Comparison of ENCODE assay signal across 8 mouse cellular contexts in genomic region chr4:59437990-59438854, GRCm38 (mm10). TPM values are rescaled to one million over a fixed set of nuclear protein-coding genes. Genes with fewer than 3 reads are reported as not detected.
A peak's percentile ranks its signal among the peaks of the same experiment; 100 is the strongest.
DNase-seq lines count a peak whose midpoint lies in the region; ATAC-seq and TF ChIP-seq lines count a peak whose summit lies in the region.

Gene Susd1 (minus strand): TSS chr4:59438633.

- H3K79me2 ChIP-seq in heart, adult 2 months (replicated peaks; ENCODE audit: control insufficient read depth, insufficient read depth, low read length): no peaks in the 10 kb centered on the region

- H3K9me3 ChIP-seq in embryonic facial prominence, embryonic 11.5 days (replicated peaks; ENCODE audit: control insufficient read depth, low read length): no peaks in the 10 kb centered on the region
- H3K9me3 ChIP-seq in limb, embryonic 13.5 days: peaks cover 5% of the 10 kb centered on the region; the same call in 1 of the 2 replicates
- H3K9me3 ChIP-seq in midbrain, embryonic 13.5 days: no peaks in the 10 kb centered on the region

- no peaks in the 10 kb centered on the region for H3K36me3 ChIP-seq in embryonic facial prominence, embryonic 11.5 days (replicated peaks; ENCODE audit: control insufficient read depth, insufficient read depth, low read depth, low read length)
- H3K36me3 ChIP-seq in heart, adult 2 months (ENCODE audit: control insufficient read depth, insufficient read depth, low read length): no peaks in the 10 kb centered on the region
- no peaks in the 10 kb centered on the region for H3K36me3 ChIP-seq in limb, embryonic 13.5 days
- H3K36me3 ChIP-seq in midbrain, embryonic 13.5 days: no peaks in the 10 kb centered on the region

- H3K27ac ChIP-seq in embryonic facial prominence, embryonic 11.5 days (replicated peaks; ENCODE audit: low read depth, low read length): no peak within 1 kb of the TSS
- no peak within 1 kb of the TSS; the same call in 1 of the 2 replicates for H3K27ac ChIP-seq in heart, adult 2 months
- H3K27ac ChIP-seq in limb, embryonic 13.5 days: no peak within 1 kb of the TSS; the same call in 1 of the 2 replicates
- H3K27ac ChIP-seq in midbrain, embryonic 13.5 days: no peak within 1 kb of the TSS

- peak within 1 kb of the TSS; percentile 77 for H3K9ac ChIP-seq in embryonic facial prominence, embryonic 11.5 days (replicated peaks; ENCODE audit: low read length)
- peak within 1 kb of the TSS; percentile 72 for H3K9ac ChIP-seq in heart, adult 2 months (ENCODE audit: low read depth, low read length)
- H3K9ac ChIP-seq in limb, embryonic 13.5 days: peak within 1 kb of the TSS; percentile 81
- peak within 1 kb of the TSS; percentile 73 for H3K9ac ChIP-seq in midbrain, embryonic 13.5 days (replicated peaks)

- intact Hi-C loops in heart, adult 2 months (cut with DNase I): loop anchor here (2.0 kb wide), 1 partner anchor 27 kb away; no protein-coding TSS in a partner anchor

- H3K4me1 ChIP-seq in embryonic facial prominence, embryonic 11.5 days (ENCODE audit: control insufficient read depth, insufficient read depth, low read length): no peaks in the 10 kb centered on the region; the same call in 1 of the 2 replicates
- 0 out of 2 replicates have a peak, but pooled peaks cover 1% of the 10 kb centered on the region for H3K4me1 ChIP-seq in heart, adult 2 months (ENCODE audit: control insufficient read depth, insufficient read depth, low read length)
- H3K4me1 ChIP-seq in limb, embryonic 13.5 days: peaks cover 11% of the 10 kb centered on the region; the same call in 1 of the 2 replicates
- peaks cover 11% of the 10 kb centered on the region for H3K4me1 ChIP-seq in midbrain, embryonic 13.5 days (replicated peaks)

- peaks cover 8% of the 10 kb centered on the region for H3K27me3 ChIP-seq in embryonic facial prominence, embryonic 11.5 days (ENCODE audit: control insufficient read depth, insufficient read depth, low read length)
- peaks cover 4% of the 10 kb centered on the region; the same call in 1 of the 2 replicates for H3K27me3 ChIP-seq in heart, adult 2 months (ENCODE audit: control insufficient read depth, insufficient read depth, low read length)
- H3K27me3 ChIP-seq in limb, embryonic 13.5 days: peaks cover 42% of the 10 kb centered on the region
- peaks cover 42% of the 10 kb centered on the region for H3K27me3 ChIP-seq in midbrain, embryonic 13.5 days

- peak within 1 kb of the TSS; percentile 54 for H3K4me3 ChIP-seq in embryonic facial prominence, embryonic 11.5 days (ENCODE audit: low read depth, low read length)
- peak within 1 kb of the TSS; percentile 75 for H3K4me3 ChIP-seq in heart, adult 2 months
- peak within 1 kb of the TSS; percentile 74 for H3K4me3 ChIP-seq in limb, embryonic 13.5 days
- H3K4me3 ChIP-seq in midbrain, embryonic 13.5 days (replicated peaks): peak within 1 kb of the TSS; percentile 68

- TF ChIP-seq POLR2A in heart, adult 2 months (IDR thresholded peaks at IDR 0.05; ENCODE audit: insufficient read depth, low read depth, low read length): 0 out of 2 replicates have a peak, but pooled peaks have one; percentile 7

- WGBS in embryonic facial prominence, embryonic 11.5 days: 1% methylated on average over 65 of the region's 75 CpGs
- 1% methylated on average over 75 of the region's 75 CpGs for WGBS in heart, adult 2 months
- under 1% methylated on average over 74 of the region's 75 CpGs for WGBS in limb, embryonic 13.5 days
- under 1% methylated on average over 74 of the region's 75 CpGs for WGBS in midbrain, embryonic 13.5 days

- peak; percentile 74 for ATAC-seq in embryonic facial prominence, embryonic 11.5 days (replicated peaks; ENCODE audit: insufficient number of reproducible peaks, low FRiP score, low TSS enrichment, low read depth)
- peak; percentile 70 for ATAC-seq in limb, embryonic 13.5 days (ENCODE audit: low FRiP score, low read depth)
- peak; percentile 92 for ATAC-seq in midbrain, embryonic 13.5 days
- ATAC-seq in cerebellum, adult (ENCODE audit: insufficient number of reproducible peaks, low FRiP score, low TSS enrichment): no peak; the same call in 1 of the 2 replicates

- no peak for TF ChIP-seq EP300 in heart, adult 2 months (IDR thresholded peaks at IDR 0.05; ENCODE audit: insufficient read depth, low read depth, low read length)

- no peak for TF ChIP-seq CTCF in heart, adult 2 months (IDR thresholded peaks at IDR 0.05)

- peak within 1 kb of the TSS; percentile 100 for H3K4me2 ChIP-seq in embryonic facial prominence, embryonic 11.5 days (ENCODE audit: low read depth, low read length)
- H3K4me2 ChIP-seq in limb, embryonic 13.5 days (replicated peaks): peak within 1 kb of the TSS; percentile 100
- peak within 1 kb of the TSS; percentile 99 for H3K4me2 ChIP-seq in midbrain, embryonic 13.5 days (replicated peaks)

- peak; percentile 66 to 69 for DNase-seq in adrenal gland, adult 18-20 months (ENCODE audit: low spot score in 2 of 2)
- peak; percentile 71 for DNase-seq in embryonic facial prominence, embryonic 11.5 days (ENCODE audit: low spot score)
- peak; percentile 67 to 73 for DNase-seq in heart, adult 2 months
- DNase-seq in kidney, adult 18-20 months: peak; percentile 75
- peak; percentile 56 to 67 for DNase-seq in spleen, adult 18-20 months

RNA-seq across cellular contexts. Expression of gene Susd1, which starts in this region (rescaled TPM):
- total RNA-seq in adrenal gland, adult 18-20 months (2021): 1 to 10 TPM; 3.8 to 4.7 TPM
- polyA plus RNA-seq in embryonic facial prominence, embryonic 11.5 days (2014; fragmentation: Nextera tagmentation; extraction: Ambion mirVana): 0.84 and 3.0 TPM in 2 replicates
- 1 to 10 TPM; 1.5 to 1.6 TPM for total RNA-seq in heart, adult 2 months (2021)
- 2.3 and 3.4 TPM in 2 replicates for polyA plus RNA-seq in heart, adult 2 months (2012; rRNA removed)
- polyA plus RNA-seq in limb, embryonic 13.5 days (2015; fragmentation: Nextera tagmentation; extraction: Ambion mirVana): 1.8 and 2.1 TPM in 2 replicates
- 1.1 and 1.4 TPM in 2 replicates for polyA plus RNA-seq in midbrain, embryonic 13.5 days (2015; fragmentation: Nextera tagmentation; extraction: Ambion mirVana)
